Mouse (Mus musculus) midbrain, embryonic 16.5 days (tissue): ENCODE data around the gene Rab3ip. TPM values are rescaled to one million over a fixed set of nuclear protein-coding genes. Genes with fewer than 3 reads are reported as not detected.

Experiments used
- ATAC-seq: fragments of 200-750 bp; cut with Nextera tagmentation; 2 replicates; pipeline ENCODE4 v1.8.0; 2017; ENCODE audit warnings: moderate TSS enrichment
- H3K27ac ChIP-seq: fragments of 300-500 bp; sonication (generic); 2 replicates; pipeline ENCODE4 v1.5.1; 2014; ENCODE audit warnings: mild to moderate bottlenecking, low read length, mixed read lengths
- H3K27me3 ChIP-seq: fragments of 300-500 bp; sonication (generic); 2 replicates; pipeline ENCODE4 v1.6.1; 2014; ENCODE audit warnings: low read depth, low read length, mixed read lengths; ENCODE audit not compliant: control insufficient read depth, insufficient read depth
- H3K36me3 ChIP-seq: fragments of 300-500 bp; sonication (generic); 2 replicates; pipeline ENCODE4 v1.6.1; 2014; ENCODE audit warnings: mild to moderate bottlenecking, low read length, moderate library complexity, mixed read lengths; ENCODE audit not compliant: control insufficient read depth, insufficient read depth
- H3K4me1 ChIP-seq: fragments of 300-500 bp; sonication (generic); 2 replicates; pipeline ENCODE4 v1.6.1; 2014; ENCODE audit warnings: mild to moderate bottlenecking, low read length, mixed read lengths; ENCODE audit not compliant: control insufficient read depth, insufficient read depth
- H3K4me2 ChIP-seq: fragments of 300-500 bp; sonication (generic); 2 replicates; pipeline ENCODE4 v1.6.1; 2014; ENCODE audit warnings: mild to moderate bottlenecking, low read length, mixed read lengths
- H3K4me3 ChIP-seq: fragments of 300-500 bp; sonication (generic); 2 replicates; pipeline ENCODE4 v1.5.1; 2014; ENCODE audit warnings: low read depth, mild to moderate bottlenecking, low read length, moderate library complexity, mixed read lengths
- H3K9ac ChIP-seq: fragments of 300-500 bp; sonication (generic); 2 replicates; pipeline ENCODE4 v1.6.1; 2014; ENCODE audit warnings: low read depth, low read length, mixed read lengths
- H3K9me3 ChIP-seq: fragments of 300-500 bp; sonication (generic); replicated peaks from 2 replicates; pipeline ENCODE4 v1.6.1; 2014; ENCODE audit warnings: mild to moderate bottlenecking, low read length, mixed read lengths; ENCODE audit not compliant: control insufficient read depth, poor library complexity, severe bottlenecking
- WGBS: fragments of 180-500 bp; shearing (Covaris S2); extraction: QIAGEN DNeasy Blood & Tissue Kit; methylation state at CpG from one replicate; pipeline ENCODE4 v1.1.7; 2014; 5-methylcytosine and 5-hydroxymethylcytosine counted together
- polyA plus RNA-seq: library from polyadenylated mRNA; unstranded; fragments of >200 nt; fragmentation: Nextera tagmentation; extraction: Ambion mirVana; gene quantifications from 2 replicates; pipeline ENCODE4 v1.2.1, GENCODE M21; 2015

Gene Rab3ip
- polyA plus RNA-seq, 1 experiment from 2014 or later: 40.4 TPM

DNA sequence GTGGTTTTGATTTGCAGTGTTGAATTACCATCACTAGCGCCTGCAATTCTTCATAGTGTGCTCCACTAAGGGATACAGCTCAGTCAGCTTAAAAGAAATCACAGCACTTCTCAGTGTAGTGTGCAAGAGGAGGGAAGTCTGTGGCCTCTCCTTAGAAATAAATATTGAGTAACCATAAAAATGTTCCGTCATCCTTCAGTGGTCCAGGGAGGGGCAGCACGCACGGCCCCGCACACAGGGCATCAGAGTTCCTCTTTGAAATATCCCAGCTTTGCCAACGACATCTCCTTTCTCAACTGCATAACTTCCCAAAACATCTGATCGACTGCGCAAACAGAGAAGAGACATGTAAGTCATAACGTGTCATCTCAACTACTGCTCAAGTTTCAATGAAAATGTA, 43.8 kb downstream of the Rab3ip start:
- Histone ChIP-seq H3K4me1 (no peaks in the 10 kb centered on the region), H3K27ac (no peak overlapping the region), H3K27me3 (no peaks in the 10 kb centered on the region), H3K4me3 (no peak overlapping the region), H3K9me3 (no peaks in the 10 kb centered on the region; the same call in 1 of the 2 replicates), H3K36me3 (peaks cover 30% of the 10 kb centered on the region), H3K9ac (no peak overlapping the region), H3K4me2 (no peak overlapping the region)
- 95% methylated on average over 9 of the region's 9 CpGs for WGBS
- ATAC-seq: no peak

DNA sequence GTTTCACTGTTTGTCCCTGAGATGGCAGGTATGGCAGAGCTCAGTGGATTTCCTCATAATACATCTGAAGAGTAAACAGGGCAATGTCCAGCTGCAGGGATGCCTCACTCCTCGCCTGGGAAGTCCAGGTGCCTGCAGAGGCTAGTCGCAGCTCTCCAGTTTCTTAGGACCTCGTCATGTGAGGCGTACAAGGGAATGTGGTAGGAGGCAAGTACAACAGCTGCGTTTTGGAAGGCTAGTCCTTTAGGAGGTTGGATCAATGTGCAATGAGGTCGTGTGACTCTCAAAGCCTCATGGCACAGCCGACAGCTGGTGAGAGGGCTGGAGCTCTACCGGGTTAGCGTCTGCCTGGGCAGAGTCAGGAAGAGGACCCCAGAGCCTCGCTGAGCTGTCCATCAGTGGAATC, 46.1 kb downstream of the Rab3ip start:
- Histone ChIP-seq H3K4me1 (no peaks in the 10 kb centered on the region), H3K27ac (no peak overlapping the region), H3K36me3 (peaks cover 21% of the 10 kb centered on the region), H3K27me3 (no peaks in the 10 kb centered on the region), H3K9ac (no peak overlapping the region), H3K9me3 (no peaks in the 10 kb centered on the region), H3K4me3 (no peak overlapping the region), H3K4me2 (no peak overlapping the region)
- 88% methylated on average over 10 of the region's 10 CpGs for WGBS
- ATAC-seq: no peak

DNA sequence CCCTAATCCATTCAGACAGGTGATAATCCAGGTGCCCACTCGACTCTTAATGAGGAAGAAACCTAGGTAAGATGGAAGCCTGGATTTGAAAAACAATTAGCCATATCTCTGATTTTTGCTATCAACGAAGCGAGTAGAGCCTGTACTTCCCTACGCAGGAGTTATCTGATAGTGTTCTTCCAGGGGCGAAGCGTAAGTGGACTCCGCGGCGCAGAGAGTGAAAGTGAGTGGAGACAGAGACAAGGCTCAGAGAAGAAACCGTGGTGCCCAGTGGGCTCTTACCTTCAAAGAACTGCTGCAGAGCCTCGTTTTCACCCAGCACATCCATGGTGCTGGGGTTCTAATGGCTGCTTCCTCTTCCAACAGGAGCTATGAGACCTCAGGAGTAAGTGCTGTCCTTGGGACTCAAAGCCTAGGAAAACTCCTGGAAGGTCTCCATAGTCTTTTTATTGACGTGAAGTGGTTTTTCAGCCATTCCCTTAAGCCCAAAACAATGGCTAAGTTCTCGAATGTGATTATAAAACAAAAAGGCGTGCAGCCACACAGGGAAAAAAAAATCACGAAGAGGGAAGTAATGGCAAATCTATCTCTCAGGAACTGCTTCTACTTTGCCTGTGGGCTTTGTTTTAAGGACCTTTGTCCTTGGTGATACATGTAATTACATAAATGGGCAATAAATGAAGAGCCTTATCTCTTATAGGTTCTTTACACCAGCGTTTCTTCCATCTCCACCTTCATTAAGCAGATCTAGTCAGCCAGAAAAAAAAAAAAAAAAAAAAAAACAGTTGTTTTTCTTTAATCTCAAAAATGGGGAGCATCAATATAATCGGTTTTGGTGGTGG, 54.0 kb downstream of the Rab3ip start, which contains the start of gene Myrfl:
Gene Myrfl (minus strand): TSS at position 584 of the 842 bp plus-strand sequence.
- Histone ChIP-seq H3K36me3 (no peaks in the 10 kb centered on the region), H3K4me3 (no peak within 1 kb of the TSS), H3K27ac (no peak within 1 kb of the TSS), H3K4me2 (no peak within 1 kb of the TSS), H3K27me3 (no peaks in the 10 kb centered on the region), H3K4me1 (no peaks in the 10 kb centered on the region), H3K9ac (no peak within 1 kb of the TSS), H3K9me3 (no peaks in the 10 kb centered on the region)
- whole genome bisulfite sequencing: 74% methylated on average over 17 of the region's 17 CpGs
- ATAC-seq: no peak

DNA sequence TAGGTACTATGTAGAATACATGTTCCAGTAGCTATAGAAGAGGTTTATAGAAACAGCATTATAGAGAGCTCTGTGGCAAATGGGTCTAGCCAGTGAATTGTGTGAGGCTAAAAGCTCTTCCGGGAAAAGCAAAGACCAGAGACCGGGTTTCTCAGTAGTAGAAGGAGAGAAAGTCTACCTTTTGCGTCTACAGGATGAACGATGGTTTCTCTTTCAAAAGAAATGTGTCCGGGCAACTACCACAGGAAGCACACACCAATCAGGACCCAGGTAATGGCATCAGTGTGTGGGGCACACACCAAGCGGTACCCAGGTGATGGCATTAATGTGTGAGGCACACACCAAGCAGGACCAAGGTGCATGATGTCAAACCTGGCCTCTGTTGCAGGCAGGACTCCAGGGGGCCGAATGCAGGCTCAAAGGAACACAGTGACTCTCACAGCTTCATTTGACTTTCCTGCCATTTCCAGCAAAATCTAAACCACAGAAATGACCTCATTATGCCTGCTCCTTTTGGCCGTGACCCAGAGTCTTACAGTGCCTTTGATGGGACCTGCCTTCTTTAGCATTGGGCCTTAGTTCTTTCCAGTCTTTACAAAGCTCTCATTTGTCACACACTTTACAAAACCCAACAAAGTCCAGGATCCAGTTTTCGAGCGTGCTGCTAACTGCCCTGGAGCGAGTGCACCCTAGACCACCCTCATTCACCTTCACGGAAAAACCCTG, 55.3 kb downstream of the Rab3ip start:
- 84% methylated on average over 12 of the region's 12 CpGs for WGBS
- Histone ChIP-seq H3K27ac (no peak overlapping the region), H3K4me1 (no peaks in the 10 kb centered on the region), H3K4me3 (no peak overlapping the region), H3K27me3 (no peaks in the 10 kb centered on the region), H3K9me3 (no peaks in the 10 kb centered on the region), H3K4me2 (no peak overlapping the region), H3K36me3 (no peaks in the 10 kb centered on the region), H3K9ac (no peak overlapping the region)
- no peak for ATAC-seq

DNA sequence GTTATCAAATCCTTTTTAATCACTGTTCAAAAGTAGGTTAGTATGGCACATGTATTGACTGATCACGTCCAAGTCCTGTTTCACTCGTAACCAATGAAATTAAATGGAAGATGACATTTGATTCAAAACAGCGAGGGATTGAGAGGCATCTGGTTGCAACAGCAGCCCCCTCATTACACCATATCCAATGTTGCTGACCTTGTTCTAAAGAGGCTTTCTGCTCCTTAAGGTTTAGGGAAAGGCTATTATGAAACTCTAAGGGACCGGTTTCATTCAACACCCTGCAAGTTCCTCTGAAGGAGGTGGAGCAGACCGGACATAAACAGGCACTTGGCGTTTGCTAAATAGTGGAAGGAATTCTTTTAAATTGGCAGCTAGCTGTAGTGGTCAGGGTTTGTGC, 56.0 kb downstream of the Rab3ip start:
- Histone ChIP-seq H3K4me2 (no peak overlapping the region), H3K4me1 (no peaks in the 10 kb centered on the region), H3K27me3 (no peaks in the 10 kb centered on the region), H3K27ac (no peak overlapping the region), H3K9ac (no peak overlapping the region), H3K36me3 (no peaks in the 10 kb centered on the region), H3K4me3 (no peak overlapping the region), H3K9me3 (no peaks in the 10 kb centered on the region)
- 73% methylated on average over 6 of the region's 6 CpGs for WGBS
- no peak for ATAC-seq

DNA sequence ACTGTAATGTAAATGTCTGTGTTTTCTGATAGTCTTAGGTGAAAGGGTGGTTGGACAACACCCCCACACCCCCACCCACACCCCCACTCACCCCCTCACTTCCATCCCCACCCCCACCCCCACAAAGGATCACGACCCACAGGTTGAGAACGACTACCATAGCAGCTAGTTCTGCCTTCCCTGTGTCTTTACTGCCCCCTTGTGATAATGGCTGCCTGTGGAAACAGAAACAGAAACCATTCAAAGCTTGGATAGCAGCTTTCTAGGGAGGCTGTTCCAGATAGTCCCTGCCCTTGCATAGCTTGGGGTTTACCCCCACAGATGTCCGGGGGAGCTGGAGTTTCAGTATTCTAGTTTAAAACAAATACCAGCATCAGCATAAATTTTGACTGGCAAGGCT, 56.8 kb downstream of the Rab3ip start:
- Histone ChIP-seq H3K4me2 (no peak overlapping the region), H3K27ac (no peak overlapping the region), H3K4me1 (no peaks in the 10 kb centered on the region), H3K36me3 (no peaks in the 10 kb centered on the region), H3K9me3 (no peaks in the 10 kb centered on the region), H3K9ac (no peak overlapping the region), H3K4me3 (no peak overlapping the region), H3K27me3 (no peaks in the 10 kb centered on the region)
- WGBS: 24% methylated on average over 3 of the region's 3 CpGs
- ATAC-seq: no peak

DNA sequence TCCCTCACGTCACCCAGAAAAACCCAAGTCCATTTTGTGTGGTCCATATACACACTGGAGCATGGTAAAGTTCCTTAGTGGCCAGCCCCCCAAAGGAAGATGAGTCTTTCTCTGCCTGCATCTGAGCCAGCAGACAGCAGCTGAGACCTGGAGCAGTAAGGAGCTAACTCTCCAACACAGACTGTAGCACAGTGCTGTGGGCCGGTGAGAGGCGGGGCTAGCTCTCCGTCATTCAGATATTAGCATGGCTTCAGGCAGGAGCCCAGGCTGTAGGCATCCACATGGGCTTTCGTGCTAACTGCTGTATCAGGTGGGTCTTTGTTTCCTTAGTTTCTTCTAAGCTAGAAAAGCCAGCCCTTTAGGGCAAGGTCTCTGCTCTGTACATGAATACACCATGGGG, 60.0 kb downstream of the Rab3ip start:
- ATAC-seq: 0 out of 2 replicates have a peak, but pooled peaks have one; percentile 48
- Histone ChIP-seq H3K9ac (no peak overlapping the region), H3K36me3 (no peaks in the 10 kb centered on the region), H3K27me3 (no peaks in the 10 kb centered on the region), H3K4me1 (no peaks in the 10 kb centered on the region), H3K27ac (no peak overlapping the region), H3K4me3 (no peak overlapping the region), H3K4me2 (no peak overlapping the region), H3K9me3 (no peaks in the 10 kb centered on the region)
- 51% methylated on average over 5 of the region's 5 CpGs for WGBS

DNA sequence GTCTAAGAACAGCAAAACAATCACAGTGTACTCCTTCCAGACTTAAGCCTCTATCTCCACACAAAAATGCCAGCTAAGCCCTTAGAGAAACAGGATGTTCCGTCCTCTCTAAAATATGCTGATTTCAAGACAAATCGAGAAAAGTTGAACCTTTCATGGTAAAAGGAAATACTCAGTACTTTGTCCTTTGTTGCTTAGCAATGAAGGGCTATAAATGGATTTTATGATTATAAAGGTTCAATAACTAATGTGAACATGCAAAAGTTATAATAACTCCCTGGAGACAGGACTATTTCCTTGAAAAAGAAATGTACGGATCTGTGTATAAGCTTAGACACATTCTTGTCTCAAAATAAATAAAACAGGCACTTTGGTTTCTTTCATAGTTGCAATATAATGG, 66.0 kb downstream of the Rab3ip start:
- ATAC-seq: no peak

DNA sequence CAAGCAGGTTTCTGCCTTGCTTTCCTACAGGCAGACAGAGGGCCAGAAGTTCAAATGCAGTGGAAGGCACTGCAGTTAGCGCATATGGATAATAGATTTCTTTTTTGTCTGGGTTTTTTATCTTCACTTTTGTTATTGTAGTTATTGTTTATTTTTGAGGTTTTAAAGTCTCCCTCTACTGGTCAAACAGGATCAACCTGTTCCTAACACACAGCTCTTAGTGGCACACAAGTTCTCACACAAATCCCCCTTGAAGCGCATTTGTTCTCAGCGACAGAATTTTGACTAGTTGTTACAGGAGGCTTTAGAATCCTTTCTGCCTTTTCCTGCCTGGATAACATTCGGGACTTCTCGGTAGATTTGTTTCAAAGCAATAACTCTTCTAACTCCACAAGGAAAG, 67.0 kb downstream of the Rab3ip start:
- H3K9me3 ChIP-seq: no peaks in the 10 kb centered on the region
- no peaks in the 10 kb centered on the region for H3K36me3 ChIP-seq
- H3K27ac ChIP-seq: no peak overlapping the region
- H3K9ac ChIP-seq: no peak overlapping the region
- no peak overlapping the region for H3K4me3 ChIP-seq
- H3K4me1 ChIP-seq: no peaks in the 10 kb centered on the region
- no peaks in the 10 kb centered on the region for H3K27me3 ChIP-seq
- 70% methylated on average over 5 of the region's 5 CpGs for WGBS
- no peak overlapping the region for H3K4me2 ChIP-seq
- no peak for ATAC-seq

More for the DNA sequence above, 66.0 kb downstream of the Rab3ip start:
- Histone ChIP-seq H3K4me3 (no peak overlapping the region), H3K4me2 (no peak overlapping the region), H3K36me3 (no peaks in the 10 kb centered on the region), H3K9ac (no peak overlapping the region), H3K4me1 (no peaks in the 10 kb centered on the region), H3K27me3 (no peaks in the 10 kb centered on the region), H3K9me3 (no peaks in the 10 kb centered on the region), H3K27ac (no peak overlapping the region)
- WGBS: 79% methylated on average over 3 of the region's 3 CpGs
